Mouse (Mus musculus) heart, embryonic 11.5 days (tissue): ENCODE measurements around the gene Dnah11. TPM values are rescaled to one million over a fixed set of nuclear protein-coding genes. Genes with fewer than 3 reads are reported as not detected.
"Not testable (repeated sequence)": the region's sequence is repeated elsewhere in the genome, so short reads cannot be mapped to it uniquely, and the experiment has no call there.

ENCODE experiments used
- ATAC-seq: fragments of 200-750 bp; cut with Nextera tagmentation; replicated peaks from 2 replicates; pipeline ENCODE4 v1.8.0; 2017; ENCODE audit warnings: moderate library complexity; ENCODE audit not compliant: insufficient number of reproducible peaks, low FRiP score, low TSS enrichment
- H3K27ac ChIP-seq: fragments of 300-500 bp; sonication (generic); 2 replicates; pipeline ENCODE4 v1.5.1; 2014; ENCODE audit warnings: mild to moderate bottlenecking, low read depth, low read length
- H3K27me3 ChIP-seq: fragments of 300-500 bp; sonication (generic); 2 replicates; pipeline ENCODE4 v1.6.1; 2014; ENCODE audit warnings: mild to moderate bottlenecking, low read length, mixed read lengths; ENCODE audit not compliant: control insufficient read depth, insufficient read depth
- H3K36me3 ChIP-seq: fragments of 300-500 bp; sonication (generic); 2 replicates; pipeline ENCODE4 v1.6.1; 2014; ENCODE audit warnings: mild to moderate bottlenecking, low read length, moderate library complexity, mixed read lengths; ENCODE audit not compliant: control insufficient read depth, insufficient read depth
- H3K4me1 ChIP-seq: fragments of 300-500 bp; sonication (generic); 2 replicates; pipeline ENCODE4 v1.6.1; 2014; ENCODE audit warnings: low read length; ENCODE audit not compliant: control insufficient read depth, insufficient read depth
- H3K4me2 ChIP-seq: fragments of 300-500 bp; sonication (generic); 2 replicates; pipeline ENCODE4 v1.6.1; 2014; ENCODE audit warnings: mild to moderate bottlenecking, moderate library complexity
- H3K4me3 ChIP-seq: fragments of 300-500 bp; sonication (generic); 2 replicates; pipeline ENCODE4 v1.5.1; 2014; ENCODE audit warnings: low read depth, low read length
- H3K9ac ChIP-seq: fragments of 300-500 bp; sonication (generic); 2 replicates; pipeline ENCODE4 v1.6.1; 2014; ENCODE audit warnings: mild to moderate bottlenecking, low read depth, low read length, moderate library complexity
- H3K9me3 ChIP-seq: fragments of 300-500 bp; sonication (generic); replicated peaks from 2 replicates; pipeline ENCODE4 v1.6.1; 2016; ENCODE audit warnings: low read length; ENCODE audit not compliant: control insufficient read depth
- WGBS: fragments of 180-500 bp; shearing (Covaris S2); extraction: QIAGEN DNeasy Blood & Tissue Kit; methylation state at CpG from one replicate; pipeline ENCODE4 v1.1.7; 2014; ENCODE audit not compliant: insufficient replicate concordance; 5-methylcytosine and 5-hydroxymethylcytosine counted together
- polyA plus RNA-seq: library from polyadenylated mRNA; unstranded; fragments of >200 nt; fragmentation: Nextera tagmentation; extraction: Ambion mirVana; gene quantifications from 2 replicates; pipeline ENCODE4 v1.2.1, GENCODE M21; 2014

The Dnah11 gene
- polyA plus RNA-seq, 1 experiment from 2014 or later, result 0.04 TPM

DNA sequence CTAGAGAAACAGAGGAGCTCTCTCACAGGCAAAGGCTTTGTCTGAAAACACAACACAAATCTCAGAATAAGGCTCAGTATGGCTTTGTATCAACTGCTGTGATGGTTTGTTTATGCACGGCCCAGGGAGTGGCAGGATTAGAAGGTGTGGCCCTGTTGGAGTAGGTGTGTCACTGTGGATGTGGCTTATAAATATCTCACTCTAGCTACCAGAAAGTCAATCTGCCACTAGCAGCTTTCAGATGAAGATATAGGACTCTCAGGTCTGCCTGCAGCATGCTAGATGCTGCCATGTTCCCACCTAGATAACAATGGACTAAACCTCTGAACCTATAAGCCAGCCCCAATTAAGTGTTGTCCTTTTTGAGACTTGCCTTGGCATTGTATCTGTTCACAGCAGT, 266.8 kb downstream of the Dnah11 start:
- Histone ChIP-seq H3K36me3 (no peaks in the 10 kb centered on the region), H3K4me2 (no peak overlapping the region), H3K9me3 (no peaks in the 10 kb centered on the region), H3K4me1 (no peaks in the 10 kb centered on the region), H3K4me3 (no peak overlapping the region), H3K27me3 (no peaks in the 10 kb centered on the region), H3K9ac (no peak overlapping the region), H3K27ac (no peak overlapping the region)
- WGBS, result 48% methylated on average over 1 of the region's 1 CpGs
- no peak for ATAC-seq

DNA sequence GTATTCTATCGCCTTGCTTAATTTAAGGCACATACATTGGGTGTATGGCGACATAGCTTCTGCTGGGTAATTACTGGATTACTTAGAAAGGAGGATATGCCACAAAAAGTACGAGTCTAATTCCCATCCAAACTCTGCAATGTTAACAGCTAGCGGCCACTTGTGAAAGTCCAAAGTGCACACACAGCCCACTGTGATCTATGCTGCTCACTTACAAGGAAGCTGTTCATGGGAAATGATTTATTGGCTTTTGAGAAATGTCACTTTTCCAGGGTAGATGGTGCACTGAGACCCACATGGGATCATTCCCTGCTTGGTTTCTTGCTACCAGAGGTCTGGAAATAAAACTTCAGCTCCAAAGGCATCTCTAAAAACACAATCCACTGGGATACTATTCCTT, 269.1 kb downstream of the Dnah11 start:
- H3K4me1 ChIP-seq, result no peaks in the 10 kb centered on the region
- 84% methylated on average over 4 of the region's 4 CpGs for WGBS
- no peaks in the 10 kb centered on the region for H3K27me3 ChIP-seq
- no peaks in the 10 kb centered on the region for H3K36me3 ChIP-seq
- ATAC-seq, result no peak
- H3K9me3 ChIP-seq, result no peaks in the 10 kb centered on the region
- H3K4me2 ChIP-seq, result no peak overlapping the region
- no peak overlapping the region for H3K4me3 ChIP-seq
- no peak overlapping the region for H3K9ac ChIP-seq
- no peak overlapping the region for H3K27ac ChIP-seq

- ATAC-seq, result no peak
- Histone ChIP-seq H3K9me3 (no peaks in the 10 kb centered on the region), H3K9ac (no peak overlapping the region), H3K4me2 (no peak overlapping the region), H3K36me3 (no peaks in the 10 kb centered on the region), H3K4me1 (no peaks in the 10 kb centered on the region), H3K27me3 (no peaks in the 10 kb centered on the region), H3K4me3 (no peak overlapping the region), H3K27ac (no peak overlapping the region)
- 56% methylated on average over 10 of the region's 10 CpGs for WGBS
These were observed 282.8 kb downstream of the Dnah11 start for GRCm38 (mm10) chr12:117915826-117916588.

DNA sequence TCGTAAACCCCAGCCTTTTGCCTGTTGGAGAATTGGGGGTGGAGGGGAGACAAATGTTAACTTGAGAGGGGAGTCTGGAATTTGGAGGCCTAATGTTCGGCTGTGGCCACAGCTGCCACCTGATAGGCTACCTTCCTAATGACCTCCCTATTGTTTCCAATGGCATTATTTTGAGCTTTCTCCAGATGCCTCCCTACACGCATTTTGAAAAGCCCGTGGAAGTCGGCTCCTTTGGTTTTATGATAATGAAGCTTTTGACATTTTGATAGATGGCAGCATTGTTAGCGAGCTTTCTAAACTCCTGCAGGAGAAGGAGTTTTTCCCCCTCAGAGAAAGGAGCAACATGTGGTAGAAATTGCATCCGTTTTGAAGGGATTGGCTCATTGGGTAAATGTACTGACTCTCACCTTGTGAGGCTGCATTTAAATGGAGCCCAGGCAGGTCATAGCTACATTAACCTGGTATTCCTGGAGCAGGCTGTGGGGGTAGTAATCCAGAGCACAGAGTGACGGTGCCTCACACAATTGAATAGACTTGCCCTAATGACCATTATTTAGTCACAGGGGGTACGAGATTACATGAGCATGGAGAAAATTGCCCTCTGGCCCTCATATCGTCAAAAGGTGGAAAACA, 284.1 kb downstream of the Dnah11 start:
- Histone ChIP-seq H3K9me3 (no peaks in the 10 kb centered on the region), H3K4me3 (no peak overlapping the region), H3K27me3 (no peaks in the 10 kb centered on the region), H3K4me2 (no peak overlapping the region), H3K9ac (no peak overlapping the region), H3K4me1 (no peaks in the 10 kb centered on the region), H3K36me3 (no peaks in the 10 kb centered on the region), H3K27ac (no peak overlapping the region)
- ATAC-seq, result no peak
- 37% methylated on average over 10 of the region's 10 CpGs for WGBS

DNA sequence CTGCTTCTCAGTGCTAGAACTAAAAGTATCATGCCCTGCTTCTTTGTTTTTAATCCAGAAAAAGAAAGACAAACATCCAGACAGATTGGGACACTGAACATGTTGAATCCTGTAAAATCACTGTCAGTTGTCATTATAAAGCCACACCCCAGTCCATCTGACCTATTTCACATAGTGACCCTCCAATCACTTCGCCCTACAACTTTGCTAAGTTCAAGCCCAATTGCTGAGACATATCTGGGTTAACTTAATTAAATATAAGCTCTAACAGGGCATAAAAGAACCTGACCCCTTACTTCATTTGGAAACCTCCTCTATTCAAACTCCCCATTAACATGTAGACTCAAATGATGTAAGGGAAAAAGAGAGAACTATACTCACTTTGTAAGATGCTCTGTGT, 287.4 kb downstream of the Dnah11 start:
- H3K4me3 ChIP-seq, result no peak overlapping the region
- H3K9me3 ChIP-seq, result no peaks in the 10 kb centered on the region
- no peak overlapping the region for H3K27ac ChIP-seq
- H3K9ac ChIP-seq, result no peak overlapping the region
- no peaks in the 10 kb centered on the region for H3K36me3 ChIP-seq
- WGBS, result 71% methylated on average over 1 of the region's 1 CpGs
- H3K27me3 ChIP-seq, result no peaks in the 10 kb centered on the region
- H3K4me1 ChIP-seq, result no peaks in the 10 kb centered on the region
- no peak for ATAC-seq
- H3K4me2 ChIP-seq, result no peak overlapping the region

DNA sequence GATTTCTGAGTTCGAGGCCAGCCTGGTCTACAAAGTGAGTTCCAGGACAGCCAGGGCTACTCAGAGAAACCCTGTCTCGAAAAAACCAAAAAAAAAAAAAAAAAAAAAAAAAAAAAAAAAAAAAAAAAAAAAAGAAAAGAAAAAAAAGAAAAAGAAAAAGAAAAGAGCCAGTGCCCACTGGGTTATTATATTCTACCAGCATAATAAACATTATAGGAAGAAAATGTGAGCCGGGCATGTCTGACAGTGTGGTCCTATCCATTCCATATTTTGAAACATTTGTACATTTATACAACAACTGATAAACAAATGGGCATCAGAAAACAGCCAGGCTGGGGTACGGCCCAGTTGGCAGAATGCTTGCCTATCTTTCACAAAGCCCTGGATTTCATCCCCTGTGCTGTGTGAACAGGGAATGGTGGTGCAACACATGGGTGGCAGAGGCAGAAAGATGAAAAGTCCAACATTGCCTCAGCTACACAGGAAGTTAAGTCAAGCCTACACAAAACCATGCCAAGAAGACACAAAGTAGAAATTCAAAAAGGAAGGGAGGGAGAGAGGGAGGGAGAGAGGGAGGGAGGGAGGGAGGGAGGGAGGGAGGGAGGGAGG, 293.5 kb downstream of the Dnah11 start:
- not testable (repeated sequence) for H3K4me1 ChIP-seq, H3K9me3 ChIP-seq, H3K4me2 ChIP-seq, H3K27me3 ChIP-seq, H3K27ac ChIP-seq, H3K4me3 ChIP-seq, ATAC-seq, H3K9ac ChIP-seq, H3K36me3 ChIP-seq
- WGBS, result 75% methylated on average over 4 of the region's 4 CpGs

DNA sequence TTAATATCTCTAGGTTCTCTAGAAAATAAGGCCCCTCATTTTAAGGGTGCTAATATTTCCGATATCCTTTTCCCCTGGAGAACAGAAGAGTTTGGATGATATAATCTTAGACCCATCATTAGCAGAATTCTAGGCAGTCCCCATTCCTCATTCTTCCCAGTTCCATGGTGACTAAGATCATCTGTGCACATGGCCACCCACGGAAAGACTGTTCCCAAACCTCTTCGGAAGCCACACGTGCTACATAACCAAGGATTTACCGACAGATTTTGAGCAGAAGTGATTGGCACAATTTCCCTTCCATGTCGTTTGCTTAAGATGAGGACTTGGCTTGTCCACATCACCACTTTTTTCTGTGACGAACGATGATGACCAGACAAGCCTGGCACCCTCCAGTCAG, 295.2 kb downstream of the Dnah11 start:
- WGBS, result 79% methylated on average over 8 of the region's 8 CpGs
- H3K36me3 ChIP-seq, result no peaks in the 10 kb centered on the region

DNA sequence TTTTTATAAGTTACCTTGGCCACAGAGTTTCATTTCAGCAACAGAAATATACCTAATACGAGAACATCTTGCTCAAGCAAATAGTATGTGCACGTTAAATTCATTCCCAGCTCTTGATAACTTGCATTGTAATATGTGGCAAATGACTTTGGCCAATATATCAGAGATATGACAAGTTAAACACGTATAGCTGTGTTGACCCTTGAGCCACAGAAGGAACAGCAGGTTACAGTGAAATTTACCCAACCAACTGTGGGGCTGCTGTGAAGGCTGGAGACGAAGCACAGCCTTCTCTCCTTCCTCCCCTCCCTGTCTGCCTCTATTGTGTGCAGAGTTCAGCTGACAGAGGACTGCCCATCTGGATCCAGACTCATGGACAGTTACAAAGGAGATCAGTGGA, 297.5 kb downstream of the Dnah11 start:
- not testable (repeated sequence) for H3K9me3 ChIP-seq, H3K9ac ChIP-seq, H3K27me3 ChIP-seq, H3K4me3 ChIP-seq, H3K36me3 ChIP-seq, H3K4me1 ChIP-seq, H3K27ac ChIP-seq, H3K4me2 ChIP-seq, ATAC-seq
- WGBS, result 42% methylated on average over 1 of the region's 4 CpGs

More for the DNA sequence above, 295.2 kb downstream of the Dnah11 start:
- no peak overlapping the region for H3K9ac ChIP-seq
- H3K27me3 ChIP-seq, result no peaks in the 10 kb centered on the region
- H3K4me2 ChIP-seq, result no peak overlapping the region
- H3K9me3 ChIP-seq, result no peaks in the 10 kb centered on the region
- no peaks in the 10 kb centered on the region for H3K4me1 ChIP-seq
- ATAC-seq, result no peak
- no peak overlapping the region for H3K27ac ChIP-seq
- H3K4me3 ChIP-seq, result no peak overlapping the region
